Mouse (Mus musculus) midbrain, embryonic 11.5 days (tissue): ENCODE data around the gene Gm10570. TPM values are rescaled to one million over a fixed set of nuclear protein-coding genes. Genes with fewer than 3 reads are reported as not detected.

Experiments used
- ATAC-seq: fragments of 200-750 bp; cut with Nextera tagmentation; 2 replicates; pipeline ENCODE4 v1.8.0; 2017; ENCODE audit warnings: moderate TSS enrichment, moderate library complexity; ENCODE audit not compliant: low FRiP score
- DNase-seq: peaks from one replicate; pipeline ENCODE4 v3.0.0; 2015; ENCODE audit warnings: low spot score; ENCODE audit errors: missing footprints
- H3K27ac ChIP-seq: fragments of 300-500 bp; sonication (generic); 2 replicates; pipeline ENCODE4 v1.5.1; 2014; ENCODE audit warnings: low read depth, low read length
- H3K27me3 ChIP-seq: fragments of 300-500 bp; sonication (generic); 2 replicates; pipeline ENCODE4 v1.6.1; 2014; ENCODE audit warnings: mild to moderate bottlenecking, low read length, moderate library complexity, mixed read lengths; ENCODE audit not compliant: control insufficient read depth, insufficient read depth
- H3K36me3 ChIP-seq: fragments of 300-500 bp; sonication (generic); 2 replicates; pipeline ENCODE4 v1.6.1; 2014; ENCODE audit warnings: mild to moderate bottlenecking, low read length, moderate library complexity, mixed read lengths; ENCODE audit not compliant: control insufficient read depth, insufficient read depth
- H3K4me1 ChIP-seq: fragments of 300-500 bp; sonication (generic); 2 replicates; pipeline ENCODE4 v1.6.1; 2014; ENCODE audit warnings: low read length; ENCODE audit not compliant: control insufficient read depth, insufficient read depth
- H3K4me2 ChIP-seq: fragments of 300-500 bp; sonication (generic); 2 replicates; pipeline ENCODE4 v1.6.1; 2014; ENCODE audit warnings: mild to moderate bottlenecking, moderate library complexity
- H3K4me3 ChIP-seq: fragments of 300-500 bp; sonication (generic); 2 replicates; pipeline ENCODE4 v1.5.1; 2014; ENCODE audit warnings: low read depth, low read length
- H3K9ac ChIP-seq: fragments of 300-500 bp; sonication (generic); 2 replicates; pipeline ENCODE4 v1.6.1; 2014; ENCODE audit warnings: low read length
- H3K9me3 ChIP-seq: fragments of 300-500 bp; sonication (generic); 2 replicates; pipeline ENCODE4 v1.6.1; 2016; ENCODE audit warnings: low read length; ENCODE audit not compliant: control insufficient read depth
- WGBS: fragments of 180-500 bp; shearing (Covaris S2); extraction: QIAGEN DNeasy Blood & Tissue Kit; methylation state at CpG from one replicate; pipeline ENCODE4 v1.1.7; 2014; 5-methylcytosine and 5-hydroxymethylcytosine counted together
- polyA plus RNA-seq: library from polyadenylated mRNA; unstranded; fragments of >200 nt; fragmentation: Nextera tagmentation; extraction: Ambion mirVana; gene quantifications from 2 replicates; pipeline ENCODE4 v1.2.1, GENCODE M21; 2014

Gm10570 gene
- polyA plus RNA-seq, 1 experiment from 2014 or later = not detected

GRCm38 (mm10) chr4:130312526-130312925 is 4.1 kb upstream of the Gm10570 start:
- peaks cover 12% of the 10 kb centered on the region for H3K4me1 ChIP-seq
- H3K9me3 ChIP-seq = no peaks in the 10 kb centered on the region
- H3K4me2 ChIP-seq = no peak overlapping the region
- DNase-seq = no peak
- no peaks in the 10 kb centered on the region for H3K36me3 ChIP-seq
- H3K27ac ChIP-seq = no peak overlapping the region
- H3K4me3 ChIP-seq = no peak overlapping the region
- WGBS = 90% methylated on average over 3 of the region's 3 CpGs
- no peak overlapping the region for H3K9ac ChIP-seq
- ATAC-seq = no peak
- peaks cover 29% of the 10 kb centered on the region for H3K27me3 ChIP-seq

- WGBS = 41% methylated on average over 8 of the region's 8 CpGs
- no peaks in the 10 kb centered on the region for H3K9me3 ChIP-seq
- H3K27me3 ChIP-seq = peaks cover 38% of the 10 kb centered on the region
- no peak for DNase-seq
- H3K27ac ChIP-seq = no peak overlapping the region
- H3K4me3 ChIP-seq = peak overlapping the region; percentile 42
- H3K9ac ChIP-seq = peak overlapping the region; percentile 59; the same call in 1 of the 2 replicates
- no peaks in the 10 kb centered on the region for H3K36me3 ChIP-seq
- peak overlapping the region; percentile 91 for H3K4me2 ChIP-seq
- no peak for ATAC-seq
- H3K4me1 ChIP-seq = peaks cover 14% of the 10 kb centered on the region
Measured at GRCm38 (mm10) chr4:130309254-130309653, 780 bp upstream of the Gm10570 start.

- Histone ChIP-seq H3K4me2 (peak overlapping the region; percentile 91), H3K4me3 (peak overlapping the region; percentile 42), H3K36me3 (no peaks in the 10 kb centered on the region), H3K4me1 (peaks cover 14% of the 10 kb centered on the region), H3K27ac (no peak overlapping the region), H3K27me3 (peaks cover 38% of the 10 kb centered on the region), H3K9me3 (no peaks in the 10 kb centered on the region), H3K9ac (peak overlapping the region; percentile 59; the same call in 1 of the 2 replicates)
- peak; percentile 93 for DNase-seq
- ATAC-seq = no peak
- WGBS = 2% methylated on average over 23 of the region's 23 CpGs
Measured at GRCm38 (mm10) chr4:130307851-130308230, 633 bp downstream of the Gm10570 start.

- H3K4me3 ChIP-seq = no peak overlapping the region
- H3K4me2 ChIP-seq = no peak overlapping the region; the same call in 1 of the 2 replicates
- no peak for ATAC-seq
- DNase-seq = no peak
- H3K9ac ChIP-seq = no peak overlapping the region
- peaks cover 38% of the 10 kb centered on the region for H3K27me3 ChIP-seq
- WGBS = 75% methylated on average over 10 of the region's 10 CpGs
- no peaks in the 10 kb centered on the region for H3K9me3 ChIP-seq
- H3K36me3 ChIP-seq = no peaks in the 10 kb centered on the region
- H3K4me1 ChIP-seq = peaks cover 14% of the 10 kb centered on the region
- H3K27ac ChIP-seq = no peak overlapping the region
Measured at GRCm38 (mm10) chr4:130306796-130307630, 1.5 kb downstream of the Gm10570 start.

GRCm38 (mm10) chr4:130304746-130305145 is 3.7 kb downstream of the Gm10570 start:
- H3K9me3 ChIP-seq = no peaks in the 10 kb centered on the region
- peaks cover 30% of the 10 kb centered on the region for H3K27me3 ChIP-seq
- H3K9ac ChIP-seq = no peak overlapping the region
- H3K4me2 ChIP-seq = no peak overlapping the region
- H3K4me3 ChIP-seq = no peak overlapping the region
- 30% methylated on average over 3 of the region's 3 CpGs for WGBS
- no peaks in the 10 kb centered on the region for H3K36me3 ChIP-seq
- DNase-seq = no peak
- ATAC-seq = no peak
- H3K27ac ChIP-seq = no peak overlapping the region
- H3K4me1 ChIP-seq = peaks cover 14% of the 10 kb centered on the region

- Histone ChIP-seq H3K27ac (no peak overlapping the region), H3K27me3 (peaks cover 7% of the 10 kb centered on the region), H3K9ac (no peak overlapping the region), H3K9me3 (no peaks in the 10 kb centered on the region), H3K4me1 (peaks cover under 1% of the 10 kb centered on the region; the same call in 1 of the 2 replicates), H3K36me3 (no peaks in the 10 kb centered on the region), H3K4me2 (no peak overlapping the region), H3K4me3 (no peak overlapping the region)
- no peak for ATAC-seq
- WGBS = 46% methylated on average over 12 of the region's 12 CpGs
- no peak for DNase-seq
Measured at GRCm38 (mm10) chr4:130302285-130302870, 6.1 kb downstream of the Gm10570 start.

GRCm38 (mm10) chr4:130299629-130300018 is 8.8 kb downstream of the Gm10570 start:
- WGBS = 70% methylated on average over 8 of the region's 8 CpGs
- H3K4me3 ChIP-seq = no peak overlapping the region
- no peak overlapping the region for H3K9ac ChIP-seq
- ATAC-seq (no peak), DNase-seq (no peak)
- no peaks in the 10 kb centered on the region for H3K4me1 ChIP-seq
- H3K36me3 ChIP-seq = no peaks in the 10 kb centered on the region
- H3K27ac ChIP-seq = no peak overlapping the region
- no peak overlapping the region for H3K4me2 ChIP-seq
- no peaks in the 10 kb centered on the region for H3K9me3 ChIP-seq
- H3K27me3 ChIP-seq = no peaks in the 10 kb centered on the region; the same call in 1 of the 2 replicates

GRCm38 (mm10) chr4:130298877-130299628 is 9.4 kb downstream of the Gm10570 start:
- Histone ChIP-seq H3K4me2 (no peak overlapping the region), H3K4me1 (no peaks in the 10 kb centered on the region), H3K27me3 (no peaks in the 10 kb centered on the region), H3K4me3 (no peak overlapping the region), H3K27ac (no peak overlapping the region), H3K9ac (no peak overlapping the region), H3K36me3 (no peaks in the 10 kb centered on the region), H3K9me3 (no peaks in the 10 kb centered on the region)
- DNase-seq (no peak), ATAC-seq (no peak)
- 77% methylated on average over 11 of the region's 11 CpGs for WGBS

- Histone ChIP-seq H3K9me3 (no peaks in the 10 kb centered on the region), H3K9ac (no peak overlapping the region), H3K27ac (no peak overlapping the region), H3K4me2 (no peak overlapping the region), H3K4me3 (no peak overlapping the region), H3K36me3 (no peaks in the 10 kb centered on the region), H3K27me3 (no peaks in the 10 kb centered on the region), H3K4me1 (no peaks in the 10 kb centered on the region)
- 23% methylated on average over 13 of the region's 13 CpGs for WGBS
- peak; percentile 90 for DNase-seq
- ATAC-seq = no peak
Measured at GRCm38 (mm10) chr4:130297123-130297529, 11.3 kb downstream of the Gm10570 start.
